ENCODE assay signal across 8 mouse cellular contexts in the genomic region with DNA sequence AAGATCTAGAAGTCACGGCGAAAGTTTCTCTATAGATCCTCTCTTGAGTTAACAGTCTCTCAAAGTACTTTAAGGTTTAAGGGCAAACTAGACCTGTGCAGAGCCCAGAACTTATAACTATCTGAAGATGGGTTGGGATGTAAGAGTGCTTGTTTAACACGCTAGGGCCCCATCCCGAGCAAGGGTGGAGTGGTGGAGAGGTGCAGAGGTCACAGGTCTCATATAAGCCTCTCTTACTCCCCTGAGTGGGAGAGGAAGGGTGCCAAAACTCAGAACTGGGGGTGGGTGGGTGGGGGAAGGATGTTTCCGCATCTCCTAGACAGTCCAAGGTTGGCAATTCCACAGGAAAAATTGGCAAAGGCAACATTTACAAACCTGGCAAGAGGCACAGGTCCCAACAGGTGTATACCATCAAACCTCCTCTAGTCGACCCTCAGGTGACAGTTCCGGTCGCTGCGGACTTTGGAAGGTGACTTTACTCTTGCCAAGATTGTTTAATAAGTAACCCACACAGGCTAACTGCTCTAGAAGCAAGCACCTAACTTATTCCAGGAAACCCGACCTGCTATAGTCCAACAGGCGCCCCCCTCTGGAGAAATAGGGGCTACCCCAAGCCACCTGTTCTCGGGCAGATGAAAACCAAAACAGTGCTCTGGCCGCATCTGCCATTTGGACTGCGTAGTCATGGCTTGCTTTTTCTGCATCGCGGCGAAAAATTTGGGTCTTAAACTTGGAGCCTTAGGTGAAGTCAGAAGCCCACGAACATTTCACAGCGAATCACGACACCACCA. TPM values are rescaled to one million over a fixed set of nuclear protein-coding genes. Genes with fewer than 3 reads are reported as not detected.
DNase-seq lines count a peak whose midpoint lies in the region; ATAC-seq and TF ChIP-seq lines count a peak whose summit lies in the region.

No protein-coding gene starts in this region.

- in situ Hi-C loops in CH12.LX (cut with MboI; ENCODE audit: low pct_ligation_motif_present, low pct_unique_long_range_greater_than_20kb, low sequenced_read_pairs): loop anchor here (5.0 to 10.0 kb wide), 2 partner anchors 171 to 198 kb away; no protein-coding TSS in a partner anchor

- peak; percentile 69 for TF ChIP-seq RAD21 in CH12.LX (IDR thresholded peaks at IDR 0.05; ENCODE audit: low read depth, low read length)

- peak; percentile 11 to 78; a peak in 2 of 4 replicates for TF ChIP-seq CTCF in CH12.LX (conservative IDR thresholded peaks at IDR 0.05 in 1 of 2, IDR thresholded peaks at IDR 0.05 in 1 of 2; ENCODE audit: low read depth in 2 of 2, low read length in 2 of 2)
- no peak for TF ChIP-seq CTCF in olfactory bulb, adult 2 months (IDR thresholded peaks at IDR 0.05; ENCODE audit: insufficient read depth, low read depth, low read length)

- dilution Hi-C loops in CH12.LX (cut with MboI; ENCODE audit: extremely low pct_ligation_motif_present, extremely low pct_unique_long_range_greater_than_20kb, low sequenced_read_pairs): no loop called here

- no peak for TF ChIP-seq POLR2A in CH12.LX (IDR thresholded peaks at IDR 0.05; ENCODE audit: low read depth, low read length)
- TF ChIP-seq POLR2A in olfactory bulb, adult 2 months (IDR thresholded peaks at IDR 0.05; ENCODE audit: insufficient read depth, low read depth, low read length): no peak

- no peaks in the 10 kb centered on the region for H3K27me3 ChIP-seq in CH12.LX (replicated peaks)
- no peaks in the 10 kb centered on the region for H3K27me3 ChIP-seq in forebrain, embryonic 15.5 days
- no peaks in the 10 kb centered on the region; the same call in 1 of the 2 replicates for H3K27me3 ChIP-seq in lung, embryonic 16.5 days (ENCODE audit: control insufficient read depth, insufficient read depth, low read depth, low read length)

- peak overlapping the region; percentile 67 for H3K9ac ChIP-seq in CH12.LX (ENCODE audit: insufficient read depth, low read depth)
- H3K9ac ChIP-seq in forebrain, embryonic 15.5 days (replicated peaks): peak overlapping the region; percentile 47; the same call in 1 of the 2 replicates
- peak overlapping the region; percentile 69 for H3K9ac ChIP-seq in lung, embryonic 16.5 days (ENCODE audit: low read length)

- peaks cover 0 to 5% of the 10 kb centered on the region in 2 experiments for H3K36me3 ChIP-seq in CH12.LX (replicated peaks in 1 of 2; ENCODE audit: control insufficient read depth in 1 of 2, insufficient read depth in 1 of 2, low read length in 1 of 2)
- no peaks in the 10 kb centered on the region for H3K36me3 ChIP-seq in forebrain, embryonic 15.5 days
- no peaks in the 10 kb centered on the region for H3K36me3 ChIP-seq in lung, embryonic 16.5 days (ENCODE audit: control insufficient read depth, insufficient read depth, low read length)

- peak overlapping the region; percentile 83 for H3K4me2 ChIP-seq in CH12.LX (ENCODE audit: insufficient read depth, low read depth, poor library complexity, severe bottlenecking)
- peak overlapping the region; percentile 79 for H3K4me2 ChIP-seq in forebrain, embryonic 15.5 days (replicated peaks)
- H3K4me2 ChIP-seq in lung, embryonic 16.5 days (ENCODE audit: low read depth, low read length): peak overlapping the region; percentile 88

- peak; percentile 81 for DNase-seq in CH12.LX (ENCODE audit: extremely low read depth)
- DNase-seq in adrenal gland, adult 18-20 months (ENCODE audit: low spot score in 2 of 2): peak; percentile 40 to 59
- DNase-seq in kidney, adult 8-10 months: peak; percentile 93 to 96
- no peak for DNase-seq in frontal cortex, postnatal 25 days (ENCODE audit: low spot score in 2 of 2)
- DNase-seq in left cerebral cortex, adult 9 months (ENCODE audit: low spot score in 2 of 2): no peak

- ATAC-seq in forebrain, embryonic 15.5 days (replicated peaks): 0 out of 2 replicates have a peak, but pooled peaks have one; percentile 32
- peak; percentile 26 for ATAC-seq in lung, embryonic 16.5 days (ENCODE audit: low read depth)

- H3K4me3 ChIP-seq in CH12.LX (replicated peaks in 1 of 3; ENCODE audit: low read depth in 2 of 3, low read length in 2 of 3, poor library complexity in 1 of 3): peak overlapping the region; percentile 77 to 87 (median 82)
- H3K4me3 ChIP-seq in forebrain, embryonic 15.5 days: peak overlapping the region; percentile 50
- H3K4me3 ChIP-seq in lung, embryonic 16.5 days (ENCODE audit: low read length): peak overlapping the region; percentile 71
- H3K4me3 ChIP-seq in olfactory bulb, adult 2 months (ENCODE audit: insufficient read depth, low read depth, low read length): peak overlapping the region; percentile 57

- H3K4me1 ChIP-seq in CH12.LX (ENCODE audit: control insufficient read depth in 1 of 2, insufficient read depth in 2 of 2): peaks cover 5 to 35% of the 10 kb centered on the region in 2 experiments; a peak in 3 of 4 replicates
- H3K4me1 ChIP-seq in forebrain, embryonic 15.5 days: peaks cover 15% of the 10 kb centered on the region
- peaks cover 12% of the 10 kb centered on the region for H3K4me1 ChIP-seq in lung, embryonic 16.5 days (replicated peaks; ENCODE audit: control insufficient read depth, insufficient read depth, low read length)
- peaks cover 9% of the 10 kb centered on the region for H3K4me1 ChIP-seq in olfactory bulb, adult 2 months (ENCODE audit: control insufficient read depth, insufficient read depth, low read length)

- H3K27ac ChIP-seq in CH12.LX (ENCODE audit: insufficient read depth, low read depth): peak overlapping the region; percentile 81
- no peak overlapping the region for H3K27ac ChIP-seq in forebrain, embryonic 15.5 days (replicated peaks)
- peak overlapping the region; percentile 71; the same call in 1 of the 2 replicates for H3K27ac ChIP-seq in lung, embryonic 16.5 days (ENCODE audit: low read length)
- no peak overlapping the region for H3K27ac ChIP-seq in olfactory bulb, adult 2 months (ENCODE audit: insufficient read depth, low read depth, low read length)

- no peaks in the 10 kb centered on the region for H3K9me3 ChIP-seq in CH12.LX (replicated peaks; ENCODE audit: low read length)
- H3K9me3 ChIP-seq in forebrain, embryonic 15.5 days: no peaks in the 10 kb centered on the region
- H3K9me3 ChIP-seq in lung, embryonic 16.5 days (ENCODE audit: control insufficient read depth, low read length): no peaks in the 10 kb centered on the region

- 0 out of 2 replicates have a peak, but pooled peaks have one; percentile 10 for TF ChIP-seq EP300 in CH12.LX (IDR thresholded peaks at IDR 0.05; ENCODE audit: low read length)

- peaks cover 8% of the 10 kb centered on the region for H3K79me2 ChIP-seq in CH12.LX (replicated peaks; ENCODE audit: control insufficient read depth, extremely low read depth, insufficient read depth, poor library complexity, severe bottlenecking)

- WGBS in forebrain, embryonic 15.5 days: 24% methylated on average over 20 of the region's 20 CpGs
- 13% methylated on average over 20 of the region's 20 CpGs for WGBS in lung, embryonic 16.5 days
- 35% methylated on average over 20 of the region's 20 CpGs for WGBS in olfactory bulb, adult 2 months

TF ChIP-seq in CH12.LX, 34 proteins besides CTCF, POLR2A, EP300 and RAD21:
- TF ChIP-seq USF1 (IDR thresholded peaks at IDR 0.05; ENCODE audit: low read depth, low read length) (no peak), E2F4 (IDR thresholded peaks at IDR 0.05; ENCODE audit: insufficient replicate concordance, low read depth, low read length) (no peak), CHD1 (IDR thresholded peaks at IDR 0.05; ENCODE audit: low read depth, low read length) (0 out of 2 replicates have a peak, but pooled peaks have one; percentile 65), SMC3 (IDR thresholded peaks at IDR 0.05; ENCODE audit: low read depth, low read length) (peak; percentile 88), IRF4 (IDR thresholded peaks at IDR 0.05; ENCODE audit: low read depth, low read length) (peak; percentile 12; the same call in 1 of the 2 replicates), MXI1 (IDR thresholded peaks at IDR 0.05; ENCODE audit: low read depth, low read length) (peak; percentile 78; the same call in 1 of the 2 replicates), ZC3H11A (IDR thresholded peaks at IDR 0.05; ENCODE audit: low read depth, low read length) (0 out of 2 replicates have a peak, but pooled peaks have one; percentile 11), MEF2A (IDR thresholded peaks at IDR 0.05; ENCODE audit: borderline replicate concordance, low read depth, low read length) (0 out of 2 replicates have a peak, but pooled peaks have one; percentile 9), SIN3A (IDR thresholded peaks at IDR 0.05; ENCODE audit: low read length) (no peak; the same call in 1 of the 2 replicates), HCFC1 (IDR thresholded peaks at IDR 0.05; ENCODE audit: low read depth, low read length) (no peak), ELF1 (IDR thresholded peaks at IDR 0.05; ENCODE audit: low read depth, low read length) (peak; percentile 60; the same call in 1 of the 2 replicates), UBTF (IDR thresholded peaks at IDR 0.05; ENCODE audit: low read depth, low read length) (peak; percentile 1; the same call in 1 of the 2 replicates), MYC (IDR thresholded peaks at IDR 0.05; ENCODE audit: low read depth, low read length) (peak; percentile 49; the same call in 1 of the 2 replicates)

RNA-seq across cellular contexts. Expression of a gene that starts 2.0 kb away (rescaled TPM):
- 9.4 and 11.7 TPM in 2 replicates for total RNA-seq in CH12.LX (2012; rRNA removed)
- total RNA-seq in CH12.LX (2014; rRNA removed): 3.2 and 3.5 TPM in 2 replicates
- 11.0 and 12.3 TPM in 2 replicates for polyA plus RNA-seq in CH12.LX (2012; ENCODE audit: insufficient read length, low read depth)
- total RNA-seq in adrenal gland, adult 18-20 months (2021): 10 to 100 TPM; 17.4 to 21.1 TPM
- polyA plus RNA-seq in forebrain, embryonic 15.5 days (2015; fragmentation: Nextera tagmentation; extraction: Ambion mirVana): 5.6 and 7.2 TPM in 2 replicates
- polyA plus RNA-seq in lung, embryonic 16.5 days (2015; fragmentation: Nextera tagmentation; extraction: Ambion mirVana): 11.5 and 12.1 TPM in 2 replicates
- polyA plus RNA-seq in olfactory bulb, adult 2 months (2012; ENCODE audit: insufficient read depth, insufficient read length, low replicate concordance, missing spikeins): not detected in 2 replicates

RNA-seq across cellular contexts. Expression of a gene that starts 3.5 kb away (rescaled TPM):
- total RNA-seq in CH12.LX (2012; rRNA removed) (not detected in 2 replicates), CH12.LX (2014; rRNA removed) (not detected in 2 replicates)
- polyA plus RNA-seq in CH12.LX (2012; ENCODE audit: insufficient read length, low read depth): not detected in 2 replicates
- not detected for total RNA-seq in adrenal gland, adult 18-20 months (2021)
- polyA plus RNA-seq in forebrain, embryonic 15.5 days (2015; fragmentation: Nextera tagmentation; extraction: Ambion mirVana): 0.22 TPM in 1 of 2 replicates, not detected in the other
- not detected in 2 replicates for polyA plus RNA-seq in lung, embryonic 16.5 days (2015; fragmentation: Nextera tagmentation; extraction: Ambion mirVana)
- not detected in 2 replicates for polyA plus RNA-seq in olfactory bulb, adult 2 months (2012; ENCODE audit: insufficient read depth, insufficient read length, low replicate concordance, missing spikeins)

Comparison
In these comparisons a context has a peak if more than half of its experiments do, and no peak if none do; other contexts are left out.
1. DNase-seq: peak in CH12.LX (single experiment), adrenal gland, adult 18-20 months (2 of 2) and kidney, adult 8-10 months (2 of 2); none in frontal cortex, postnatal 25 days (0 of 2) and left cerebral cortex, adult 9 months (0 of 2).
2. H3K27ac ChIP-seq: peak in CH12.LX (single experiment) and lung, embryonic 16.5 days (single experiment); none in forebrain, embryonic 15.5 days (single experiment) and olfactory bulb, adult 2 months (single experiment).
3. Peak in every context shown above with its lines, with median percentiles within 50 percentile points of each other: H3K4me2 ChIP-seq, H3K4me3 ChIP-seq and H3K9ac ChIP-seq.